Mouse (Mus musculus): ENCODE data around the gene Ssr2. TPM values are rescaled to one million over a fixed set of nuclear protein-coding genes. Genes with fewer than 3 reads are reported as not detected.
A peak's percentile ranks its signal among the peaks of the same experiment; 100 is the strongest.

The Ssr2 gene
- total RNA-seq, 2 experiments from 2014 or later: 80.7 to 98.2 TPM

- no peak for DNase-seq
These were observed 36.3 kb upstream of the Ssr2 start for GRCm38 (mm10) chr3:88539397-88539796.

DNA sequence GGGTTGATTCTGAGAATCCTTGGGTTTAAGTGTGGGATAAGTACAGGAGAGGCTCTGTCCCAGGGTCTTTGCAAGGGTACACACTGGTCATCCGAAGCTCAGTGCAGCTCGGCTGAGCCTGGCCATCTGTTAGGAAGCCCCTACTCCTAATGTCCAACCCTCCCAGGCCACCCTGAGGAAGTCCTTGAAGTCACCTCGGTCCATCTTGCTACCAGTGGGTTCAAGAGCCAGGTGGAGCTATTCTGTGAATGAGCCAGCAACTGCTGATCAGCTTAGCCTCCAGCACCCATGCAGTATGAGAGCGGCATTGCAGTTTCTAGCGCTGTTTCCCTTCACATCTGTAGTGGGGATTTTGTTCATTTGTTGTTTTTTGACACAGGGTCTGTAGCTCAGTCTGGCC, 35.6 kb upstream of the Ssr2 start:
- no peak for DNase-seq
- intact Hi-C loops (cut with DNase I; ENCODE audit: low total_unique reads): no loop called here

More at GRCm38 (mm10) chr3:88539397-88539796, 36.3 kb upstream of the Ssr2 start:
- intact Hi-C loops (cut with DNase I; ENCODE audit: low total_unique reads): no loop called here

DNA sequence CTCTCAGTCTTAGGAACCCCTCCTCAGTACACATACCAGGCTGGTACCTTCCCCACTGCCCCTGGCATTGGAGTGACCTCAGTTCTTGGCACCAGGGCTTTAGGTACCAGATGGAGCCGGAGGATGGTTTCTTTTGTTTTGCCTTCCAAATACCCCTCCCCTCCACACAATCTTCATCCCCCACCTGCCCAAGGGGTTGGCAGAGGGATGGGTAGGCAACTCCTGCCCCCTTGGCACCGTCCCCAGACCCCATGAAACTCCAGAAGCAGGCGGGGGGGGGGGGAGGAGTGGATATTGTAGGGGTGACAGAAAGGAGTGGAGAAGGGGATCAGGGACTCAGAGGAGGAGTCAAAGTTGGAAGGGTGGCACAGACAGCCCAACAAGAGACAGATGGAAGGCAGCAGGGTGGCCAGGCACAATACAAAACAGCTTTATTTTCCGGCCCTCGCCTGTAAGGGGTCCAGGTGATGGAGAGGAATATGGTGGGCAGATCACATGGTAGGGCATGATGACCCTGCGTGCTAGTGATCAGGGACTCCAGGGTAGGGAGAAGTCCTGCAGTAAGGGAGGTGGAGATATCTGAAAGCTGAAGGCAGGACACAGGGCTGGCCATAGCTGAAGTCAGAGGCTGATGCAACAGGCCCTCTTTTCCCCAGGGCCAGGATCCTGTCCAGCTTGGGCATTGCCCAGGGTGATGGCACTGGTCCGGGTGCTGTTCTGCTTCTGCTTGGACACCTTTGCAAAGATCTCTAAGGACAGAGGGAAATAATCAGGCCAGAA, 33.9 kb upstream of the Ssr2 start:
- no peak for DNase-seq
- intact Hi-C loops (cut with DNase I; ENCODE audit: low total_unique reads): no loop called here

DNA sequence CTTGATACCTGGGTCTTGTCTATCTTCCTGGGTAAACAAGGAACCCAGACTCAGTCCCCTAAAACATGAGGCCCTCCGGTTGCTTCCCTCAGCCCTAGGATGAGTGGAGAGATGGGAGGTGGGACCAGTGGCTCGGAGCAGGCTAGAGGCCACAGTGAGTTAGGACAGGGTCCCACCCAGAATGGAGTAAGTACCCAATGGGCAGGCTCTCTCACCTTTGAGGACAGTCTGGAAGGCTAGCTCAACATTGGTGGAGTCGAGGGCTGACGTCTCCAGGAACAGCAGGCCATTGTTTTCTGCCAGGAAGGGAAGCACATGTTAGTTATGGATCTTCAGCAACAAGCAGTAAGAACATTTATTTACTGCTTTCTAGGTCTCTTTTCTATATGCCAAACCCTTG, 33.2 kb upstream of the Ssr2 start:
- DNase-seq: no peak
- intact Hi-C loops (cut with DNase I; ENCODE audit: low total_unique reads): no loop called here

- DNase-seq: no peak
- intact Hi-C loops (cut with DNase I; ENCODE audit: low total_unique reads): no loop called here
These were observed 32.5 kb upstream of the Ssr2 start for GRCm38 (mm10) chr3:88543174-88543573.

GRCm38 (mm10) chr3:88543651-88544410, 31.8 kb upstream of the Ssr2 start:
- intact Hi-C loops (cut with DNase I; ENCODE audit: low total_unique reads): no loop called here

DNA sequence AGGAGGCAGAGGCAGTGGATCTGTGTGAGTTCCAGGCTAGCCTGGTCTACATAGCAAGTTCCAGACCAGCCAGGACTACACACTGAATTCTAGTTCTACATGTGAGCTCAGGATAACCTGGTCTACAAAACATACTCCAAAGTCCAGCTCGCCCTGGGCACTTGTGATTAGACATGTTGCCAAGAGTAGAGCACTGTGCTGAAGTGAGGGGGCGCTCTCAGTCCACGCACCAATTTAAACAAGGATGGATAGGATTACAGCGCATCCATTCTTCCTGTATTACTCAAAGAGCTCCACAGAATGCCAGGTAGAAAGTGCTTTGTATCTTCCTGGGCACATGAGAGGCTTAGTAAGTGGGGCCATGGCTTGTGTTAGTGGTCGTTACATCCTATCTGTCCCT, 31.2 kb upstream of the Ssr2 start:
- intact Hi-C loops (cut with DNase I; ENCODE audit: low total_unique reads): no loop called here
- no peak for DNase-seq

More at GRCm38 (mm10) chr3:88543651-88544410, 31.8 kb upstream of the Ssr2 start:
- no peak for DNase-seq

DNA sequence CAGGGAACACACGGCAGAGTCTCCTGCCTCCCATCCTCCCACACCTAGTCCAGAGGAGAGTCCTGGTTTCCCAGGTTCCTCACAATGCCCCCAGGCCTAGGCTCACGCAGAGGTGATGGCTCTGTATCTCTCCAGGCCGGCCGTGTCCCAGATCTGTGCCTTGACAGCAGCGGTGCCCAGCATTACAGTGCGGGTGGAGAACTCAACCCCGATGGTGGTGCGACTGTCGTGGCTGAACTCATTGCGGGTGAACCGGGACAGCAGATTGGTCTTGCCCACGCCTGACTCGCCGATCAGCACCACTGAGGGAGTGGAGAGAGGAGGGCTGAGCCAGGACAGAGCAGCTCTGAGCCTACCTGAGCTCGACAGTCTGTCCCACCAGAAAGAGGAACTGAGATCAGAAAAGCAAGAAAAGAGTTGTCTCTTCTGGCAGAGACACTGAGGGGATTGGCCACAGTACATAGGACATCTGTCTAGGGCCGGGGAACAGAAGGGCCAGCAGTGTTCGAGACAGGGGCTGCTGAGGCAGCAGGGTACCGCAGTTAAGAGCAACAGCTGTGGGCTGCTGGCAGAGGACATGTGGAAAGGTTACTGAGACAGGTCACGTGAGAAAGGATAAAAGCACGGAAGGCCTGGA, 30.6 kb upstream of the Ssr2 start:
- DNase-seq: no peak
- intact Hi-C loops (cut with DNase I; ENCODE audit: low total_unique reads): no loop called here

GRCm38 (mm10) chr3:88546674-88547418, 28.8 kb upstream of the Ssr2 start:
- intact Hi-C loops (cut with DNase I; ENCODE audit: low total_unique reads): no loop called here
- DNase-seq: no peak

GRCm38 (mm10) chr3:88548180-88548917, 27.3 kb upstream of the Ssr2 start, which contains the start of gene Rab25:
Gene Rab25, minus strand, starts transcription at chr3:88548300.
- intact Hi-C loops (cut with DNase I; ENCODE audit: low total_unique reads): no loop called here
- DNase-seq: no peak

GRCm38 (mm10) chr3:88551586-88551985, 24.1 kb upstream of the Ssr2 start:
- DNase-seq: no peak
- intact Hi-C loops (cut with DNase I; ENCODE audit: low total_unique reads): no loop called here

- DNase-seq: no peak
- intact Hi-C loops (cut with DNase I; ENCODE audit: low total_unique reads): no loop called here
These were observed 23.5 kb upstream of the Ssr2 start for GRCm38 (mm10) chr3:88552082-88552645.

DNA sequence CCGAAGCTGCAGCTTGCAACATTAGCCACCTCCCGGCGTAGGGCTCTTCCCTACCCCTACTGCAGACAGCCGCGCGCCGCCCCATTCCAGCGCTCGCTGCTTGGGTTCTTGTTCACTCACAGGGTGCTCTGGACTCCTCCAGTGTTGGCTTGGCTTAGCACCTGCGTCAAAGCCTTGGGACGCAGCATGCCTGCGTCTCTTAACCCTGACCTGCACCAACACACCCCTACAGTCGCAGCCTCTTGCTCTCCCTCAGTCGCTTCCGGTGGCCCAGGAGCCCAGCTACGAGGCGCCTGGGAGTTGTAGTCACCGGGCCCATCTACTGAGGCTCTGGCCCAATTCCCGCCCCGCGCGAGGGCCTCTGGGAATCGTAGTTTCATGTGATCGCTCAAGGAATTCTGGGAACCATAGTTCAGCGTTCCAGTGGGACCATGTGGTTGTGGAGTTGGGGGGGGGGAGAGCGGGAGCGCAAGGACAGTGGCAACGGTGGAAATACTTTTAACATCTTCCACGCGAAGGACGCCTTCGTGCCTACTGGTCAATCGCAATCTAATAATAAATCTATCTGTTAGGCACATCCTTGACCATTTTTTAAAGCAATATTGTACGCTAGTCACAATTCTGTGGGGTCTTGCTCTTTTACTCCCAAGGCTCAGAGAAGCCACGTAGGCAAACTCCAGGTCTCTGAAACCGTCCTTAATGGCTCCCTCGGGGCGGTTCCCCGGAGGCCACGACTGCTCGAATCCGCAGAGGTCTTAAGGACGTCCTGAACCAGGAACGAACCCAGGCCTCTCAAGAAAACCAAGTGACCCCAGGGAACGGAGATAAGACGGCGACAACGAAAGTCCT, 22.8 kb upstream of the Ssr2 start, which contains the start of gene Lamtor2:
TSS of gene Lamtor2 (minus strand) at position 399 of the 849 bp plus-strand sequence.
- peak; percentile 99 for DNase-seq
- intact Hi-C loops (cut with DNase I; ENCODE audit: low total_unique reads): no loop called here

DNA sequence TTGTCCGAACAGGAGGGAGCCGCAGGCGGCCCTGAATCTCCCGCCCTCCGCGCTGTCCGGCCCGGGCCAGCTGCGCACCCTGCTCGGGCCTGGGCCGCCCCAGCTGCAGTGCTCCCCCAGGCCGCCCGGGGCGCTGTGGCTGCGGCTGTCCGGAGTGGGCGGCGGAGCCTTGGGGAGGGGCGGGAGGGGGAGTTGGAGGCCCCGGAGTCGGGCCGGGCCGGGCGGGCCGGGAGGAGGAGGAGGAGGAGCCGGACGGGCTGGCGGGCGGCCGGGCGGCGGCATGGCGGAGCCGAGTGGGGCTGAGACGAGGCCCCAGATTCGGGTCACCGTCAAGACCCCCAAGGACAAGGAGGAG, 22.2 kb upstream of the Ssr2 start, which contains the start of gene Ubqln4:
TSS of gene Ubqln4 (plus strand) at position 234 of the 355 bp plus-strand sequence.
- peak; percentile 94 for DNase-seq
- intact Hi-C loops (cut with DNase I; ENCODE audit: low total_unique reads): no loop called here

DNA sequence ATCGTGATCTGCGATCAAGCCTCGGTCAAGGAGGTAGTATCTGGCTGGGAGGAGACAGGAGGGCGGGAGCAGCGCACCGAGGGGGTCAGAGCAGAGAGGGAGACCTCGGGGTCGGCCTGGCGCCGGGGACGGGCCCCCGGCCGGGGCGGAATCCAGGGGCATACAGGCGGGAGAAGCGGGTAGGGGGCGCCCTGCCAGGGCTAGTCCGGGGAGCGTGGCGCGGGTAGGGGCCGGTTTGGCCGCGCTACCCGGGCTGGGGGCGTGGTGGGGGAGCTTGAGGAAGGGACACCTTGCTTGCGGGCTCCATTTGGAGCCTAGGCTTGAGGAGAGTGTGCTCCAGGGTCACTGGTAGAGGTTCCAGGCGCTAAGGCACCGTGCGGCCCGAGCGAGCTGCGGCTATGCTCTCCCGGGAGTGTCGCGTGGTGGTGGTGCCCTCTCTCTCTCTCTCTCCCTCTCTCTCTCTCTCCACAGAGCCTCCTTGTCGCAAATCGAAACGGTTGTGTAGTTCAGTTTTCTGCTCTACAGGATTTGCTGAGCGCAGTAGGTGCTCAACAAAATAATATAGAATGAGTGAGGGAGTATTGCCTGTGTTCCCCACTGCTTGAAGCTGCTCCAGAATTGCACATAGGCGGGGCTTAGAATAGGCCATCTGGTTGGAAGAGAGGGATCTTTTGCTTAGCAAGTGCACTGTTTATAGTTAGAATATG, 21.6 kb upstream of the Ssr2 start:
- intact Hi-C loops (cut with DNase I; ENCODE audit: low total_unique reads): no loop called here
- DNase-seq: peak; percentile 62

DNA sequence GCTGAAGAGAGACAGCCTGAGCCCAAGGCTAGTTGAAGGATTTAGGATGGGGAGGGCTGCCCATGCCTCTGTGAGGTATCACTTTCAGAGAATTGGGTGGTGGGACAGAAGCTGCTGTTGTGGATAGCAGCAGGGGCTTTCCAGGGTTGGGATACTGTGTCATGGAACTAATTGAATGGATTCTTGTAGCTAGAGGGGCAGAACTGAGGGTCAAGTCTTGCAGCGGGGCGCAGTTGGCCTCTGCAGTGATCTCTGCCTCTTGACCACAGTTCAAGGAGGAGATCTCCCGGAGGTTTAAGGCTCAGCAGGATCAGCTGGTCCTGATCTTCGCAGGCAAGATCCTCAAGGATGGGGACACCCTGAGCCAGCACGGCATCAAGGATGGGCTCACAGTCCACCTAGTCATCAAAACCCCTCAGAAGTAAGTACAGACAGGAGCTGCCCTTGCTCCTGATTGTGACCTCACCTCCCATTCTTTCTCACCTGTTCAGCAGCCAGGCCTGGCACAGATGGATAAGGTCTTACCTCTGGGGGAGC, 20.5 kb upstream of the Ssr2 start:
- DNase-seq: no peak
- intact Hi-C loops (cut with DNase I; ENCODE audit: low total_unique reads): no loop called here

GRCm38 (mm10) chr3:88555731-88556130, 19.9 kb upstream of the Ssr2 start:
- intact Hi-C loops (cut with DNase I; ENCODE audit: low total_unique reads): no loop called here
- DNase-seq: no peak

Data from gastrocnemius, postnatal 14 days (tissue).